17 mouse cellular contexts compared by ENCODE assay signal in the genomic region with DNA sequence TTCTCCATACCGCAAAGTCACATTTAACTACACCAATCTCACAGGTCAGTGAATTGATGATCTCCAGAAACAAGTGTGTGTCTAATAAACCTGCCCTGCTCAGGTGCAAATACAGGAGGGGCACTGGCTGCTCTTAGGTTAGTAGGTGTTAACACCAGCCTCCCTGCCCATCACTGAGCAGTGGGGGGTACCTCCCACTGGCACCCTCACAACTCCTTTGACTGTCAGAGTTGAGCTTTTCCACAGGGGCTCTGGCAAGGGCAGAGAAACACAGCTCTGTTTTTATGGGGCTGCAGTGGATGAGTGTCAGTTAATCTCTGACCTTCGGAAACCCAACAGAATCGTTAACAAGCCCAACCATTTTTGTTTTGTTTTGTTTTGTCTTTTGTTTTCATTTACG. TPM values are rescaled to one million over a fixed set of nuclear protein-coding genes. Genes with fewer than 3 reads are reported as not detected.
"Had no signal": no experiment of that assay in that cellular context is flagged by ENCODE, and none has a peak within 500 bp of the region (broad histone marks: within the 10 kb centered on the region; RNA-seq: fewer than 3 reads in every experiment).

No protein-coding gene starts in this region.

- H3K27ac ChIP-seq: layer of hippocampus, adult 2 months; limb, embryonic 13.5 days; liver, embryonic 14.5 days; stomach, postnatal 0 days had no signal

- ATAC-seq: lung, postnatal 0 days; midbrain, embryonic 16.5 days had no signal

- DNase-seq: kidney, adult 18-20 months; kidney, postnatal 10 days; lung, adult 2 months; lung, postnatal 36 days; right cerebral cortex, postnatal 25 days; thymus, adult 2 months; thymus, postnatal 25 days had no signal

- H3K36me3 ChIP-seq: limb, embryonic 13.5 days had no signal

- H3K9ac ChIP-seq: limb, embryonic 13.5 days; liver, embryonic 14.5 days had no signal

- H3K9me3 ChIP-seq: limb, embryonic 13.5 days had no signal

- H3K4me3 ChIP-seq: layer of hippocampus, adult 2 months; limb, embryonic 13.5 days had no signal

- H3K4me2 ChIP-seq: limb, embryonic 13.5 days had no signal

RNA-seq across cellular contexts. Expression of a gene that starts 9.6 kb away (rescaled TPM):
- total RNA-seq: layer of hippocampus, adult 2 months; layer of hippocampus, postnatal 10 days; left cerebral cortex, postnatal 36 days; neutrophil, adult 5-6 weeks had no signal
- polyA plus RNA-seq: liver, adult 2 months had no signal
